Mouse (Mus musculus): Measurements from ENCODE around the gene Golm1.

The Golm1 gene

GRCm38 (mm10) chr13:59647484-59647883 lies 28.1 kb downstream of the Golm1 start:
- DNase-seq (ENCODE audit: low read depth, low spot score): no peak

DNA sequence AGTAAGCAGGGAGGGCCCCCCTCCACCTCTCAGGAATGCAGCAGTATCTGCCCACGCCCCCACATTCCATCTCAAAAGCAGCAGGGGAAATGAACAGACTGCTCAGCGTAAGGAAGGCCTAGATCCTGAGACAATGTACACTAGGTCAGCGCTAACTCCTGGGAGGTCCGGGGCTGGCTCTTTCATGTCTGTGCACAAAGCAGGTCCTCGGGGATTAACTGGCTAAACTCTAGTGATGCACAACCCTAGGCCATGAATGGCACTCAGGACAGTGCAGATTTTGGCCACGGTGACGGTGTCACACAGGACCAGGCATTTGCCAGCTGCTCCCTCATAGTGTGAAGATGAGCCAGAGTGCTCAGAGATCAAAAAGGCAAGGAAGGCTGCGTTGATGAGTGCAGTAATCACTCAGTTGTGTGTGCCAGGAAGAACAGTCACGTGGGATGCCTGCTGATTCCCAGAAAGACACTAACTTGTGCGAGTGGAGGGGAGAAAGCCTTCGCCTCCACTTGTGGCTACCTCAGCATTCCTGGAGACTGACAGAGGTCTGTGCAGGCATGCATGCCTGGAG lies 28.9 kb downstream of the Golm1 start:
- no peak for DNase-seq (ENCODE audit: low read depth, low spot score)

DNA sequence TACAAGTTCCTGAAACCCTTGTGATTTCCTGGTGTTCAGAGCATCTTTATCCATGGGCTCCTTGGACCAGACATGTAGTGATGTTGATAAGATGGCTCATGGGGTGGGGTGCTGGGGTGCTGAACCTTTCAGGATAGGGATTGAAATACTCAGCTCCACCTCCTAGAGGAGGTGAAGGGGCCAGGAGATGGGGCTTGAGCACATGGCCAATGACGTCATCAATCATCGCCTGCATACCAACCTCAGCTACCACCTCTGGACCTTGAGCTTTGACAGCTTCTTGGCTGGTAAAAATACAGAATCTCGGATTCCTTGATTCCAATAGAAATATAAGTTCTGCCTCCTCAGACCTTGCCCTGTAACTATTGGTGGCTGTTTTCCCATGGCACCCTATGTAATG lies 30.1 kb downstream of the Golm1 start:
- no peak for DNase-seq (ENCODE audit: low read depth, low spot score)

- no peak for DNase-seq (ENCODE audit: low read depth, low spot score)
These were observed 32.8 kb downstream of the Golm1 start for GRCm38 (mm10) chr13:59642818-59643217.

- DNase-seq (ENCODE audit: low read depth, low spot score): no peak
These were observed 35.5 kb downstream of the Golm1 start for GRCm38 (mm10) chr13:59640178-59640440.

DNA sequence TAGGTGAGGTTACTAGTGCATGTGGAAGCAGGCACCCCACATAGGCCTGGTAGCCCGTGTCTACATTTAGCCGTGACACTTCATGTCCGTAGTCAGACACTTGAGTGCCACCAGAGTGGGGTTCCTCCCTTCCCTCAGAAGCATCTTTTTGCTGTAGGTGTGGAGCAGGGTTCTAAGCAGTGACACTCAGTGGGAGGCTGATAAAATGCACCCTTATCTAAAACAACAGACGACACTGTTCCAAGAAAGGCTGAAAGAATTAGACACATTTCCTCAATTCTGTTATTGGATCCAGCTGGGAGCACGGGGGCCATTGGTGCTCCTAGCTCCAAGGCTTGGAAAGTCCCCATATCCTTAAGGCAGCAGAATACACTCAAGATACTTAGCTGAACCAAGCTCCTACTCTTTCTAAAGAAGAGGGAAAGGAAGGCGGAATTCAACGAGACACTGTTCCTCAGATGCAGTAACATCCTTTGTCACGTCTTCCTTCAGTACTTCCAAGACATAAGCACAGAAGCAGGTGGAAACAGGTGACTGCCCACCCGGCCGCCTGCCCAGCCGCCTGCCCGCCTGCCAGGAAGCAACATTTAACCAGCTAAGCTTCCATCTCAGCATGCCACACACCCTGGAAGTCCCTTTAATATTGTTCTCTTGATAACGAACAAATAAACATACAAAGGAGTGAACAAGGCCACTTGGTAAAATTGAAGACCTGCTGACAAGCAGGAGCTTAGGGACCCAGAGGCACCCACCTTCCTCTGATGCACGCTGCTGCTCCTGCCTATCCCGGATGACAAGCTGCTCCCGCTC lies 36.0 kb downstream of the Golm1 start:
- no peak for DNase-seq (ENCODE audit: low read depth, low spot score)

DNA sequence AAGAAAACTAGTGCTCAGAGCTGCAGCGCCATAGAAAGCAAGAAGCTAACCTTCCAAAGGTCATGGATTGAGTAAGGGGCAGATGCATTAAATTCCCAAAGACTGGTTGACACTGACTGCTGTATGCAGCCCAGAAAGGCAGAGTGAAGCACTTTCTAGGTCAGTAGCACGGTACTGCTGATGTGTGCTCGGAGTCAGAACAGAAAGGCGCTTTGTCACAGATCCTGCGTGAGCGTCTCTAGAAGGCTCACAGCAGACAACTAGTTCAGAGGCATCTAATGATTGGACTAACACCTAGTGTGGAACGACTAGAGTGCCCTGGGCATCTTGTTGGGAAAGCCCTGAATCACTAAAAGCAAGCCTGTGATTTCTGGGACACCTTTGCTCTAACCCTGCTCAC lies 37.8 kb downstream of the Golm1 start:
- no peak for DNase-seq (ENCODE audit: low read depth, low spot score)

DNA sequence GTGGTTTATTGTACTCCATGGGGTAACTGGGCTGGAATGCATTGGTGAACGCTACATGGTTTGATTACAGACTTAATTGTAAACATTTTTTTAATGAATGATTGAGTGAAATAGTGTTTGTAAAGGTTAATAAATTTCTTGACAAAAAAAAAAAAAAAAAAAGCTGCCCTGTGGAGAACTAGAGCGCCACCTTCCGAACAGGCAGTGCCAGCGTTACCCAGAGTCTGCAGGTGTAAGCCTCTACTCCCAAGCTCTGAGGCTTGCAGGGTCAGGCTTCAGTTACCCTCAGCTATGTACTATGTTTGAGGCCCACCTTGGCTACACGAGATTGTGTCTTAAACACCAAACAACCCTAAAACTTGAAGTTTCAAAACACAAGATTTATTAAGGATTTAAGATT lies 41.0 kb downstream of the Golm1 start:
- DNase-seq (ENCODE audit: low read depth, low spot score): no peak

DNA sequence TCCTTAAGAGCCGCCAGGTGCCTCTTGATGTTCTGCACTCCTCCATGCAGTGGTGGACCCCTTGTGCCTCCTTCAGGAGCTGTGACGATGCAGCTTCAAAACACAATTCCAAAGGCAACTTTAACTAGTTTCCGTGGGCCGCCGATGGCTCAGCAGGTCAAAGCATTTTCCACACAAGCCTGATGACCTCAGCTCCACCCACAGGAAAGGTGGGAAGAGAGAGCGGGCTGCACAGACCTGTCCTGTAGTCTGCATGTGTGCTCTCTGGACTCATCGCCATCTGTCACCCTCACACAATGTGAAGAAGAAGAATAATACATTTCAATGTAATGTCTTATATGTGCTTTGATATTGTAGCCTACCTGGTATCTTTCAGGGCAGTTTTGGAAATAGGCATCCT lies 48.9 kb downstream of the Golm1 start:
- DNase-seq (ENCODE audit: low read depth, low spot score): no peak

DNA sequence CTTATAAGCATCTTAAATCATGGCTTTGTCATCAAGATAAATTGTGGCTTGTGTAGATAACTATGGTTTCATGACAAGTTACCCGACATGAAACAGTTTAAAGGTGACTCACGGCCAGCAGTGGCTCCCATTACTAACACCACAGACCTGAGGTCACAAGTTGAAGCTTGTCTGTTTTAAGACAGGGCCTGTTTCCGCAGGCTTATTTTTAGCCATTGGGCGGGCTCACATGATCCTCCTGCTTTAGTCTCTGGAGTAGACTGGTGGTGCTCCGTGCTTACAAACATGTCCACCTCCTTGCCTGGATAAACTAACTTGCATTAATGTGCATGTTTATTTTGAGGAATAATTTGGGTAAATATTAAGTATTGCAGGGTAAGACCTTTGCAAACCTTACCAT lies 50.7 kb downstream of the Golm1 start:
- no peak for DNase-seq (ENCODE audit: low read depth, low spot score)

- no peak for DNase-seq (ENCODE audit: low read depth, low spot score)
These were observed 51.2 kb downstream of the Golm1 start for GRCm38 (mm10) chr13:59624389-59624788.

GRCm38 (mm10) chr13:59621643-59622489 lies 53.7 kb downstream of the Golm1 start:
- no peak for DNase-seq (ENCODE audit: low read depth, low spot score)

GRCm38 (mm10) chr13:59618463-59618862 lies 57.1 kb downstream of the Golm1 start:
- no peak for DNase-seq (ENCODE audit: low read depth, low spot score)

GRCm38 (mm10) chr13:59615554-59615953 lies 60.1 kb downstream of the Golm1 start:
- DNase-seq (ENCODE audit: low read depth, low spot score): no peak

DNA sequence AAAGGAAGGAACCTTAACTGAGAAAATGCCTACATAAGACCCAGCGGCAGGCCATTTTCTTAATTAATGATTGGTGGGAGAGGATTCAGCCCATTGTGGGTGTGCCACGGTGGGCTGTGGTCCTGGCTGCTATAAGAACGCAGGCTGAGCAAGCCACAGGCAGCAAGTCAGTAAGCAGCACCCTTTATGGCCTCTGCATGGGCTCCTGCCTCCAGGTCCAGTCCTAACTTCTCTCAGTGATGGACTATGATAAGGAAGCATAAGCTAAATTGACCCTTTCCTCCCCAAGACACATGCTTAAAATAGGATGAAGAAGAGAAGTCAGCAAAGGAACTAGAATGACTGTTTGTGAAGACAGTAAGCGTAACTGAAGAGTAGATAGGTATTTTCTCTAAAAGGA lies 60.5 kb downstream of the Golm1 start:
- no peak for DNase-seq (ENCODE audit: low read depth, low spot score)

DNA sequence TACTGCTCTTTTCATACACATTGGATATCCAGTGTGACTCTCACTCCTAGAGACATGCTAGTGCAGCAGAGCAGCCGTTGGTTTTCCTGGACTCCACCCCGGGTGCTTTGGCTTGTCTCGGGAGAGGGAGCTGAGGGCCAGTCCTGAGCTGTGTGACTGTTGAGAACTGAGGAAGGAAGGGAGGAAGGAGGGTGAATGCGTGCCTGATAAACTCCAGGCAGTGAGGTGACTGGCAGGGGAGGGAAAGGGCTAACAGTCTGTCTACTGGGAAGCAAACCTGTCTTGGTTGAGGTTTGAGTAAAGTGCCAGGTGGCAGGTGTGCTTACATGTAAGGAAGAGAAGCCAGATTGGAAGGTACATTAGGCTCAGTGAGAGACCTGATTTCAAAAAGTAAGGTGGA lies 61.7 kb downstream of the Golm1 start:
- no peak for DNase-seq (ENCODE audit: low read depth, low spot score)

GRCm38 (mm10) chr13:59610437-59610836 lies 65.2 kb downstream of the Golm1 start:
- DNase-seq (ENCODE audit: low read depth, low spot score): no peak

DNA sequence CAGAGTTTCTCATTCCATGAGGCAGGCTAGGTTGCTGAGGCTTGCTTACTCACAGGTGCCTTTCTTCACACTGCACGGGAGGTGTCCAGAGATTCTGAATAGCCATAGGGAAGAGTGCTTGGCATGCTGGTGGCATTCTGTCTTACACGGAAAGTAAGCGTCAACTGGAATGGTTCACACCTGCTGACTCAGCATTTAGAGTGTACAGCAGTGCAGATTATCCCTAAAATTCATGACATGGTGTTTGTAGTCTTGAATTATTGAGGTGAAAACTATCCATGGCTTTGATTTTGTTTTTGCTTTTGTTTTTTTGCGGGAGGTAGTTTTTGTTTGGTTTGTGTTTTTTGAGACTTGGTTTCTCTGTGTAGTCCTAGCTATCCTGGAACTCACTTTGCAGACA lies 65.7 kb downstream of the Golm1 start:
- no peak for DNase-seq (ENCODE audit: low read depth, low spot score)

DNA sequence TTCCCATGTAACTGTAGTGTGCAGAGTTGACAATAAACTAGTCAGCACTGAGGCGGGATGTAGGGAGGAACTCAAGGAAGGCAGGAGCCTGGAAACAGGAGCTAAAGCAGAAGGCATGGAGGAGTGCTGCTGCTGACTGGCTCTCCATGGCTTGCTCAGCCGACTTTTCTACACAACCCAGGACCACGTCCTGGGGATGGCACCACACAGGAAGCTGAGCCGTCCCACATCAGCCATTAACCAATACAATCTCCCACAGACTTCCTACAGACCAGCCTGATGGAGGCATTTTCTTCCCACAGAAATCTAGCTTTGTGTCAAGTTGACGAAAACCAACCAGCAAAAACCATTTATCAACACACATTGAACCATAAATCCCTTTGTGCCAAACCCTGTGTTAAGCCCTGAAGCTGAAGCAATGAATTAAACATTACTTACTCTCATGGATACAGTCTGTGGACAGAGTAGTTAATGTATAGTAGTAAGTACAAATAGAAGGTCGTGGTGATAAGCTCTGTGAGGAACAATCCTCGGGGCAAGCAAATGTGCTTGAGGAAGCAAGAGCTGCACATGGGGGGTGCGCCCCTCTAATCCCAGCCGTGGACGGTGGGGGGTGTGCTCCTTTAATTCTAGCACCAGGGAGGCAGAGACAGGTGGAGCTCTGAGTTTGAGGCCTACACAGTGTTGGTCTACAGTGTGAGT lies 70.2 kb downstream of the Golm1 start:
- no peak for DNase-seq (ENCODE audit: low read depth, low spot score)

- DNase-seq (ENCODE audit: low read depth, low spot score): no peak
These were observed 71.1 kb downstream of the Golm1 start for GRCm38 (mm10) chr13:59604511-59604910.

GRCm38 (mm10) chr13:59603096-59603495 lies 72.5 kb downstream of the Golm1 start:
- no peak for DNase-seq (ENCODE audit: low read depth, low spot score)

DNA sequence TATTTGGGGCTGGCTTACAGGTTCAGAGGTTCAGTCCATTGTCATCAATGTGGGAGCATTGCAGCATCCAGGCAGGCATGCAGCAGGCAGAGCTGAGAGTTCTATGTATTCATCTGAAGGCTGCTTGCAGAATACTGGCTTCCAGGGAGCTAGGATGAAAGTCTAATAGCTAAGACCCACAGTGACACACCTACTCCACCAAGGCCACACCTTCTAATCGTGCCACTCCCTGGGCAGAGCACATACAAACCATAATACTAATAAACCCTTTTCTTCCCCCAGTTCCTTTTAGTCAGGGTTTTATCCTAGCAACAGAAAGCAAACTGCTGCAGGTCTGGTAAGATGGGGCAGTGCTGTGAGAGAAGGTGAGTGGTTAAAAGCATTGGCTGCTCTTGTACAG lies 83.0 kb downstream of the Golm1 start:
- DNase-seq (ENCODE audit: low read depth, low spot score): no peak

Data from WW6 (cell line).